Mouse (Mus musculus): ENCODE data around the gene Emilin1.

GRCm38 (mm10) chr5:30933705-30934104 is 20.5 kb downstream of the Emilin1 start:
- no peak for TF ChIP-seq CTCF (IDR thresholded peaks at IDR 0.05; ENCODE audit: extremely low read depth, insufficient read depth, insufficient read length, insufficient replicate concordance)
- no peak for TF ChIP-seq POLR2A (IDR thresholded peaks at IDR 0.05; ENCODE audit: low read depth, low read length)
